Mouse (Mus musculus) WW6 (cell line): ENCODE results near the gene Gbf1.
"Not testable (repeated sequence)": the region's sequence is repeated elsewhere in the genome, so short reads cannot be mapped to it uniquely, and the experiment has no call there.

ENCODE experiments used
- DNase-seq: peaks from one replicate; pipeline ENCODE4 v3.0.0-alpha.2; 2013; ENCODE audit warnings: low read depth, low spot score

Gbf1 gene

GRCm38 (mm10) chr19:46147511-46148371 lies 4.6 kb upstream of the Gbf1 start, which contains the start of gene Pitx3:
Gene Pitx3, minus strand, starts transcription at chr19:46148326.
- DNase-seq, result no peak

- DNase-seq, result peak; percentile 90
Observed at GRCm38 (mm10) chr19:46148372-46148760, 3.9 kb upstream of the Gbf1 start.

- DNase-seq, result no peak
Observed at GRCm38 (mm10) chr19:46149091-46149490, 3.2 kb upstream of the Gbf1 start.

- DNase-seq, result no peak
Observed at GRCm38 (mm10) chr19:46165950-46166349, 13.6 kb downstream of the Gbf1 start.

- not testable (repeated sequence) for DNase-seq
Observed at GRCm38 (mm10) chr19:46167169-46167568, 14.9 kb downstream of the Gbf1 start.

GRCm38 (mm10) chr19:46169396-46169795 lies 17.1 kb downstream of the Gbf1 start:
- DNase-seq, result no peak

GRCm38 (mm10) chr19:46169913-46170312 lies 17.6 kb downstream of the Gbf1 start:
- DNase-seq, result no peak

- no peak for DNase-seq
Observed at GRCm38 (mm10) chr19:46172541-46172940, 20.2 kb downstream of the Gbf1 start.

GRCm38 (mm10) chr19:46175173-46175572 lies 22.9 kb downstream of the Gbf1 start:
- DNase-seq, result no peak

GRCm38 (mm10) chr19:46177046-46177445 lies 24.7 kb downstream of the Gbf1 start:
- DNase-seq, result no peak

- no peak for DNase-seq
Observed at GRCm38 (mm10) chr19:46180274-46180673, 28.0 kb downstream of the Gbf1 start.

- no peak for DNase-seq
Observed at GRCm38 (mm10) chr19:46182241-46182640, 29.9 kb downstream of the Gbf1 start.

- no peak for DNase-seq
Observed at GRCm38 (mm10) chr19:46186611-46187010, 34.3 kb downstream of the Gbf1 start.

- no peak for DNase-seq
Observed at GRCm38 (mm10) chr19:46187203-46187602, 34.9 kb downstream of the Gbf1 start.

- DNase-seq, result no peak
Observed at GRCm38 (mm10) chr19:46198293-46198692, 46.0 kb downstream of the Gbf1 start.

- no peak for DNase-seq
Observed at GRCm38 (mm10) chr19:46198891-46199290, 46.6 kb downstream of the Gbf1 start.

GRCm38 (mm10) chr19:46204166-46204565 lies 51.9 kb downstream of the Gbf1 start:
- DNase-seq, result no peak

GRCm38 (mm10) chr19:46205680-46206079 lies 53.4 kb downstream of the Gbf1 start:
- no peak for DNase-seq

- no peak for DNase-seq
Observed at GRCm38 (mm10) chr19:46210951-46211350, 58.6 kb downstream of the Gbf1 start.

GRCm38 (mm10) chr19:46214541-46214940 lies 62.2 kb downstream of the Gbf1 start:
- DNase-seq, result no peak

GRCm38 (mm10) chr19:46215401-46215800 lies 63.1 kb downstream of the Gbf1 start:
- DNase-seq, result no peak

- no peak for DNase-seq
Observed at GRCm38 (mm10) chr19:46216716-46217115, 64.4 kb downstream of the Gbf1 start.

GRCm38 (mm10) chr19:46217347-46217746 lies 65.0 kb downstream of the Gbf1 start:
- DNase-seq, result not testable (repeated sequence)
